Mouse (Mus musculus): ENCODE measurements at regions not wholly inside any gene's neighbourhood (a gene's known extent, or its start where the extent isn't known, plus 50 kb on each side); places are given as distances from the start of the nearest gene placed in this dataset.
"Not testable (repeated sequence)": the region's sequence is repeated elsewhere in the genome, so short reads cannot be mapped to it uniquely, and the experiment has no call there.

GRCm38 (mm10) chr12:117327086-117327485 is 189.2 kb upstream of the Rapgef5 start:
- DNase-seq (ENCODE audit: low read depth, low spot score) = not testable (repeated sequence)

GRCm38 (mm10) chr12:117330418-117330817 is 185.9 kb upstream of the Rapgef5 start:
- peak; percentile 34 for DNase-seq (ENCODE audit: low read depth, low spot score)

- no peak for DNase-seq (ENCODE audit: low read depth, low spot score)
These were observed 179.4 kb upstream of the Rapgef5 start for GRCm38 (mm10) chr12:117336856-117337255.

GRCm38 (mm10) chr12:117342321-117342720 is 174.0 kb upstream of the Rapgef5 start:
- no peak for DNase-seq (ENCODE audit: low read depth, low spot score)

GRCm38 (mm10) chr12:117343121-117343520 is 173.2 kb upstream of the Rapgef5 start:
- no peak for DNase-seq (ENCODE audit: low read depth, low spot score)

- DNase-seq (ENCODE audit: low read depth, low spot score) = not testable (repeated sequence)
These were observed 172.7 kb upstream of the Rapgef5 start for GRCm38 (mm10) chr12:117343605-117344004.

GRCm38 (mm10) chr12:117344266-117345087 is 171.8 kb upstream of the Rapgef5 start:
- DNase-seq (ENCODE audit: low read depth, low spot score) = no peak

- DNase-seq (ENCODE audit: low read depth, low spot score) = peak; percentile 27
These were observed 170.9 kb upstream of the Rapgef5 start for GRCm38 (mm10) chr12:117345088-117345977.

- DNase-seq (ENCODE audit: low read depth, low spot score) = no peak
These were observed 170.2 kb upstream of the Rapgef5 start for GRCm38 (mm10) chr12:117346091-117346490.

- DNase-seq (ENCODE audit: low read depth, low spot score) = no peak
These were observed 169.1 kb upstream of the Rapgef5 start for GRCm38 (mm10) chr12:117347135-117347534.

GRCm38 (mm10) chr12:117348516-117348915 is 167.8 kb upstream of the Rapgef5 start:
- DNase-seq (ENCODE audit: low read depth, low spot score) = no peak

GRCm38 (mm10) chr12:117351900-117352299 is 164.4 kb upstream of the Rapgef5 start:
- DNase-seq (ENCODE audit: low read depth, low spot score) = peak; percentile 12

GRCm38 (mm10) chr12:117352511-117352910 is 163.8 kb upstream of the Rapgef5 start:
- no peak for DNase-seq (ENCODE audit: low read depth, low spot score)

GRCm38 (mm10) chr12:117352938-117353337 is 163.3 kb upstream of the Rapgef5 start:
- peak; percentile 55 for DNase-seq (ENCODE audit: low read depth, low spot score)

- DNase-seq (ENCODE audit: low read depth, low spot score) = no peak
These were observed 158.5 kb upstream of the Rapgef5 start for GRCm38 (mm10) chr12:117357811-117358210.

GRCm38 (mm10) chr12:117358891-117359290 is 157.4 kb upstream of the Rapgef5 start:
- no peak for DNase-seq (ENCODE audit: low read depth, low spot score)

GRCm38 (mm10) chr12:117360215-117360614 is 156.1 kb upstream of the Rapgef5 start:
- no peak for DNase-seq (ENCODE audit: low read depth, low spot score)

- DNase-seq (ENCODE audit: low read depth, low spot score) = no peak
These were observed 154.5 kb upstream of the Rapgef5 start for GRCm38 (mm10) chr12:117361826-117362225.

- not testable (repeated sequence) for DNase-seq (ENCODE audit: low read depth, low spot score)
These were observed 152.8 kb upstream of the Rapgef5 start for GRCm38 (mm10) chr12:117363457-117363856.

GRCm38 (mm10) chr12:117365181-117365580 is 151.1 kb upstream of the Rapgef5 start:
- no peak for DNase-seq (ENCODE audit: low read depth, low spot score)

GRCm38 (mm10) chr12:117365876-117366275 is 150.4 kb upstream of the Rapgef5 start:
- no peak for DNase-seq (ENCODE audit: low read depth, low spot score)

- DNase-seq (ENCODE audit: low read depth, low spot score) = peak; percentile 25
These were observed 137.9 kb upstream of the Rapgef5 start for GRCm38 (mm10) chr12:117378297-117378887.
